Mouse (Mus musculus) large intestine, adult 2 months (tissue): ENCODE results near the gene Slc6a9. TPM values are rescaled to one million over a fixed set of nuclear protein-coding genes. Genes with fewer than 3 reads are reported as not detected.

Experiments
- DNase-seq: peaks from one replicate; pipeline ENCODE4 v3.0.0-alpha.2; 2012; ENCODE audit warnings: low read depth, low spot score
- WGBS: fragments of 180-500 bp; shearing (Covaris S2); methylation state at CpG from one replicate; pipeline ENCODE4 v1.1.7; 2018; 5-methylcytosine and 5-hydroxymethylcytosine counted together
- polyA plus RNA-seq: library from polyadenylated mRNA; depleted of rRNA; stranded (reverse); fragments of >200 nt; gene quantifications from 2 replicates; pipeline ENCODE4 v1.2.3, GENCODE M21; 2012

The Slc6a9 gene
- polyA plus RNA-seq, 1 experiment = 15.7 TPM

DNA sequence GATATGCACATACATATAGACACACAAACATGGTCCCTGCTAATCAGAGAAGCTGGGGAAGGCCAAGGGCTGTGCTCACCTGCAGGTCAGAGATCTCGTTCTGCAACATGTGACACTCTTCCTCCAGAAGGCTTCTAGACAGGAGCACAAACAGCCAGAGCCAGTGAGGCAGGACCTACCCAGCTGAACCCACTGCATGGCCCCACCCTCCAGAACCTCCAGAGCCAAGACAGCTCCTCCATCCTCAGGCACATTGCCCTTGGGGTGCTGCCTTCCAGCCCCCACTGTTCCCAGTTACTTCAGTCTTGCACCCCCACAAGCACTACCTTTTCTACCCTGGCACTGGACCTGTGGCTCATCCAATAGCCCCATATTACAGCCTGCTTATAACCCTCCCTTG, 36.1 kb downstream of the Slc6a9 start:
- WGBS = 50% methylated on average over 1 of the region's 1 CpGs
- DNase-seq = no peak

DNA sequence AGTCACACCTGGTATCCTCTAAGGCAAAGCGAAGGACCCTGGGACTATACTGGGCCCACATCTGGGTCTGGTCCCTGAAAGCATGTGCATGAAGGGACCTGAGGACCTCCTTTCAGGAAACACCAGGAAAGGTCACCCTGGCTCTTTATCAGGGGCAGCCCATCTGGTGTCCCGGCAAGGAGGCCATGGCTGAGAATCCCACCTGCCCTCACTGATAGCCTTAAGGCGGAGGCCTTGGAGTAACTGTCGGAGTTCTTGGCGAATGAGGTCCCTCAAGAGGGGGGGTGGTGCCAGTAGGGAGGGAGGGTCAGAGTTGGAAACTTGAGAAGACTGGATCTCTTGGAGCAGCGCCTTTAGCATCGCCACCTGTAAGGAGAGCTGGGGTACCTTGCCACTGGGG, 37.5 kb downstream of the Slc6a9 start:
- no peak for DNase-seq
- 76% methylated on average over 7 of the region's 7 CpGs for WGBS

DNA sequence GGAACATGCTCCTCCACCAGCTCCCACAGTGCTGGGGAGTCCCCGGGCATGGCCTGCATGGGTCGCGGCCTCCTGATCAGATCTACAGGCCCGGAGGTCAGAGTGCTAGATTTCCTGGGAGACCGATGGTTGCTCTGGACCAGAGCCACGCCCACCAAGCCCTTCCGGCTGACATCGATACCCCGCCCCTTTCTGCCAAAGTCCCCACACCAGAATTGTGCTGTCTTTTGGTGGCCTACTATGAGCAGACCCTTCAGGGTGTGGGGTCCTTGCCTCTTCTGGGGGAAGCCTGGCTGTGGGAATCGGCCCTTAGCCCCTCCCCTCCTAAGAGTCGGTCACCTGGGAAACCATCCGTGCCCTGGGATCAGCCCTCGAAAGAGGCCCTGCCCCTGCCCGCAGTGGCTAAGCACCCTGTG, 38.2 kb downstream of the Slc6a9 start, which contains the start of gene Ccdc24:
Gene Ccdc24 (minus strand): TSS at position 87 of the 416 bp plus-strand sequence.
- no peak for DNase-seq
- WGBS = 10% methylated on average over 14 of the region's 14 CpGs

DNA sequence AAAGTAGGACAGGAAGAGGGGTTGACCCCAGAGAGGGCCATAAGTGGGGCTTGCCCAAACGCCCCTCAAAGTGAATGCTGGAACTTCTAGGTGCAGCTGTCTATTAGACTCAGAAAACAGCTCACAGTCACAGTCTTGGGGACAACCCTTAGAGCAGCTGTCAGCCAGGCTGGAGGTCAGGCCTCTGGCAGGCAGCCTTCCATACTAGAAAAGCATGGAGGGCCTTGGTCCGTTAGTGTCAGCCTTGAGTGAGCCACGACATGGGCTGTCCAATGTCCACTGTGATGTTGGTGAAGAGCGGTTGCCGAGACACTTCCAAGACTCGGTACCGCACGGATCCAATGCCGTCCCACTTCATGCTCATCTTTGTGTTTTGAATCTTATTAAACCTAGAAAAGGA, 39.3 kb downstream of the Slc6a9 start:
- WGBS = 93% methylated on average over 9 of the region's 9 CpGs
- DNase-seq = no peak

DNA sequence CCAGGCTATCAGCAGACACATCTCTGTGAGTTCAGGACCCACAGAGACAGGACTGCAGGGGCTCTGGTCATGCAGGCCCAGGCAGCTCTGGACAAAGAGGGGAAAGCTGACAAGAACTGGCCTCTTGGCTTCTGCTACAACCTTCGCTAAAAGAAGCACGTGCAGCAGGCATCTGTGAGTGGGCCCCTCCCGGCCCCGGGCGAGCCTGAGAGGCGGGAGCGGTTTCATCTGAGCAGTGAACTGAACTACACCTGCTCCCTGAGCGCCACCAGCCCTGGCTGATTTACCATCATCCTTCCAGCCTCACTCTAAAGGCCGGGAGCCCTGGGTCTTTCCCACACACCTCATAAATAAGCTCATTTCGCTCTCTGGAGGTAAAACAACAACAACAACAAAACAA, 44.0 kb downstream of the Slc6a9 start:
- DNase-seq = no peak
- WGBS = 40% methylated on average over 10 of the region's 10 CpGs

DNA sequence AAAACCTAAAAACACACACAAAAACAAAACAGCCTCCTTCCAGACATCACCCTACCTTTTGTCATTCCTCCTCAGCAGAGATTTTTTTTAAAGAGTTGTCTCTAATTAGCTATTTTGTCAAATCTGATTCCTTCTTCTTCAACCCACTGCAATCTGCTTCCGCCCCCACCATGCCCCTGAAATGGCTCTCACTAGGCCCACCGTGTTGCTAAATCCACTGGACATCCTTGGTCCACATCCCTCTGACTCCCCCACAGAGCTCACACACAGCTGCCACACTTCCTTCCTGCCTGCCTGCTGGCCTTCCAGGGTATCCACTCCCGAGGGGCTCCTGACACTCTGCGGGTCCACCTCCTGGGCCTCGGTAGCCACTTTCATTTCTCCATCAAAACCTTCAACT, 44.4 kb downstream of the Slc6a9 start:
- no peak for DNase-seq
- 84% methylated on average over 5 of the region's 5 CpGs for WGBS

DNA sequence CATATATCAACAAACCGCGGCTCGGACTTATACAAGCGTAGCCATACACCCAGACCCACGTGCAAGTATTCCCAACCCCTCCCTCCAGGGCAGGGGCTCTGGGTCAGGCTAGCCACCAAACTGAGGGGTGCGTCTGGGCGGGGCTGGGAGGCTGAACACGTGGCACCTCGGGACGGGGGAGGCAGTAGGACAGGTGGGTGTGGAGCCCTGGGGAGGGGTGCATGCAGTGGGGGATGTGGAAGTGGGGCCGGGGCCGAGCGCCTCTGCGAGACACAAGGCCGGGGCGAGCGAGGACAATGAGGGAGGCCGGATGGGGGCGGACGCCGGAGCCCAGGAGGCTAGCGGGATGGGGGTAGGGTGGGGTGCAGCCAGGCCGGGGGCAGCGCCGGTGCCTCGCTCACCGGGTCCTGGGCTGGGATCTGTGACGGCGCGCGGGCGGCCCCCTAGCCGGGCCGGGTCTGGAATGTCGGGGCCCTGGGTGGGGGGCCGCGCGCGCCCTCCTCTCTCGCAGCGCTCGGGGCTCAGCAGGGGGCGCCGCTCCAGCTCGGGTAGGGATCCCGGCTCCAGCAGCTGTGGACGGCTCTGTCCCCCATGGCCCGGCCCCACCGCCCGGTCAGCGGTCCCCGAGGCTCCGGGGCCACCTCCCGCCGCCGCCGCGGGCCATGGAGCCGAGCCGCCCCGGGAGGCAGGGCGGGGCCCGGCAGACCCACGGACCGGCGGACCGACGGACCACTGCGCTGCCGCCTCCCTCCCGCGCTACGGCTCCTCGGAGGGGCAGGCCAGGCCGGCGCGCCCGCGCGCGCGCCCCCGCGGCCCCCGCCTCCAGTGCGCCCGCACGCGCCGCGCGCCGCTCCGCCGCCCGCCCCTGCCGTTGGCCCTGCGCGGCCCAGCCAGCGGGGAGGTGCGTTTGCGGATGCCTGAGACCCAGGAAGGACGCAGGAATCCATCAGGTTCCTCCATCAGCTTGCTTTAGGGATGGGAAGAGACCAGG, 48.7 kb downstream of the Slc6a9 start, which contains the start of gene B4galt2:
Gene B4galt2 (minus strand): TSS at position 787 of the 991 bp plus-strand sequence.
- 3% methylated on average over 95 of the region's 103 CpGs for WGBS
- DNase-seq = no peak

DNA sequence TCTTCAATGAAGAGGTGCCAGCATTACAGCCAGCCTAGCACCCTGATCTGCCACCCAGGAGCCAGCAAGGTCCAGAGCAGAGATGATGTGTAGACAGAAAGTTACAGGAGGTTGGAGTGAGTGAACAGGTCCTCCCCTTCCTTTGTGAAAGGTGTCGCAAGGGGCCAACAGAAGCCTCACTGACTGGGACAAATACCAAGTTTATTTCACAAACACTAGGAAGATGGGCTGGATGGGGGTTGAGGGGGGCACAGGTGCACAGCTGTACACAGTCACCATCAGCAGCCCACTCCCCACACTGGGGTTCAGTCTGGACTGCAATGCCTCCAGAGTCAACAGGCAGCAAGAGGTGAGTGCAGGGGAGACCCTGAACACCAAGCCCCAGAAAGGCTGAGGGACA, 49.8 kb downstream of the Slc6a9 start:
- 100% methylated on average over 1 of the region's 1 CpGs for WGBS
- DNase-seq = no peak

DNA sequence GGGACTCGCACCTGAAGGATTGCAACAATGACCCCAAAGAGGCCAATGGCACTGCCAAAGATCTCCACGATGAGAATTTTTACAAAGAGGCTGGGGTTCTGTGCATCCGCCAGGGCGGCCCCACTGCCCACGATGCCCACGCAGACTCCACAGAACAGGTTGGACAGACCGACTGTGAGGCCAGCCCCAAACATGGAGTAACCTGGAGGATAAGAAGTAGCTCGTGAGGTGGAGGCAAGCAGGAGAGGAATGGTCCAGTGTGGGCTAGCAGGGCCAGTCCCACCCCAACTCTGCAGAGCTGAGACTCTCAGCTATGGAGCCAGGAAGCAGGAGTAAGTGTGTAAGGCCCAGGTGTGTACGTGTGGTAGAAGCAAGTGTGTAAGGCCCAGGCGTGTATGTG, 50.8 kb downstream of the Slc6a9 start:
- no peak for DNase-seq
- WGBS = 95% methylated on average over 10 of the region's 10 CpGs

DNA sequence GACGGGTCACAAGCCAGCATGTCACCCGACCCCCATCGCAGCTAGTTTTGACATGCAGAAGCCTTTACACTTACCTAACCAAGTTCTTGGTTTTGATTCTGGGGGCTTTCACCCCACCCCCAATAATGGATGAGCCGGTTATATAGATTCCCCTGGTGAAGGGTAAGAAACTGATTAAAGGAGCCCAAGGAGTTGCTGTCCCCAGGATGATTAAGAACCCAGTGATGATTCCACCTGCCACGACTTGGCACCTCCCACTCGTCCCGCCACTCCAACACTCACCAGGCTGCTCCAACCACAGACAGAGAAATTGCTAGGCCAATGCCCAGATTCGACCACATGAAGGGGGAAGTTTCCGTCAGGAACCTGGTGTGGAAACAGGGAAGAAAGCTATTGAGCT, 51.7 kb downstream of the Slc6a9 start:
- 83% methylated on average over 9 of the region's 9 CpGs for WGBS
- DNase-seq = no peak

DNA sequence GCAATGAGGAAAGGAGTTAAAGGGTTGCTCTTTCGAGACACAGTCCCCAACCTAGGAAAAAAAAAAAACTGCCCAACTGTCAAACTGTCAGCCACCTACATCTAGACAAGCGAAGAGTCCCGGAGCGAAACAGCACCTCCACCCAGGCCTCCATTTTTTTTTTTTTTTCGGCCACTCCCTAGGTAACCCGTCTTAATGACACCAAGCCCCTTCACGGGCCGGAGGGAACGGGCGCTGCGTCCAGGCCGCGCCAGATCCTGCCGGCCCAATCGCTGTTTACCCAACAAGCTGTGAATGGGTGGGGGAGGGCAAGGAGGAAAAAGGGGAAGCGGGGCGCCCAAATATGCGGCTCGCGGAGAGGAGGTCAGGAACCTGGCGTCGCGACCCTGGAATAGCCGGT, 52.3 kb downstream of the Slc6a9 start:
- 1% methylated on average over 24 of the region's 24 CpGs for WGBS
- DNase-seq = no peak

DNA sequence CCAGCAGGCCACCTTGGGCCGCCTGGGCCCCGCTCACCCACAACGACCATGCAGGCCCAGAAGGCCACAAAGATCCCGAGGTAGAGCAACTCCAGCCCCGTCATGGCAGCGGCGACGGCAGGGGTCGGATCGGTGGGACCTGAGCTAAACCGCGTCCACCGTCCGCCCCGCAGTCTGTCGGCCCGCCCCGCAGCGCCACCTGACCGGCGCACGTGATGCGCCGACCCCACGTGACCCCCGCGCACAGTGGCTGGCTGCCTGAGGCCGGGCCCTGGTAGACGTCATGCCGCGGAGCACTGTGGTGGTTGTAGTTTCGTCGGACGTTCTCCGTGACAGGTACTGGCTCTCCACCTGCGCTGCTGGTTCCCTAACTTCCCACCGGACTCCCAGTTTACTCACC, 52.8 kb downstream of the Slc6a9 start, which contains the start of gene Atp6v0b:
Gene Atp6v0b (minus strand): TSS at position 201 of the 400 bp plus-strand sequence.
- WGBS = under 1% methylated on average over 37 of the region's 37 CpGs
- DNase-seq = peak; percentile 83

DNA sequence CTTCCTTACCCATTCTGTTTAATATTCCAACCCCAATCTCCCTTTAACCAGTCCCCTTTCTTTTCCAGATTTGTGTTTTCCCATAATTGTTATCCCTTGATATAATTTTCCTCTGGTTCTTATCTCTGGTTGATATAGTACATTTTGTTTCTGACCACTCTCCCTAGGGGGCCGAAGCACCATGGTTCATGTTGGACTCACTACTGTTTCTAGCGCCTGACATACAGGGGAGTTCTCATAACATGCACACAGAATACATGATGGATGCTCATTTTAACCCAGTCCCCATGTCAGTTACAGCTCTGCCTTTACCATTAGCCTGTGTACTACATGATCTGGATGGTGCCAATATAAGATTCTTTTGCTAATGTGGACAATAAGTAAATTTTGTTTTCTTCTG, 53.6 kb downstream of the Slc6a9 start:
- 84% methylated on average over 2 of the region's 2 CpGs for WGBS

DNA sequence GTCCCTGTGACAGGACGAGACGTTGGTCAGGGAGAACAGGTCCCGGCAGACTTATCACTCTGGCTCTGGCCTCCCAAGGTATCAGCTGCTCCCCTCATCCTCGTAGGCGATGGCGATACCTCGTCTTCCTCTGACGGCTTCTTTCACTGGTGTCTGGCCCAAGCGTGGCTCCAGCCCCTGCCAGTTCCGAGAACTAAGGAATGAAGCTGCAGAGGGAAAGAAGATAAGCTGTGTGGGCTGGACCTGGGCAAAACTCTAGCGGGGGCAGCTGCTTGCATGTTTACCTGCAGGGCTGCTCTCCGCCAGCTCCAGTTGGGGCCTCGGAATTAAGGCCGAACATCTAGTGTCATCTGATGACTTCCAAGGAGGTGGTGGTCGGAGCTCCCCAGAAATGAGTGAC, 55.2 kb downstream of the Slc6a9 start:
- WGBS = 94% methylated on average over 15 of the region's 15 CpGs

More for the DNA sequence above, 53.6 kb downstream of the Slc6a9 start:
- no peak for DNase-seq

DNA sequence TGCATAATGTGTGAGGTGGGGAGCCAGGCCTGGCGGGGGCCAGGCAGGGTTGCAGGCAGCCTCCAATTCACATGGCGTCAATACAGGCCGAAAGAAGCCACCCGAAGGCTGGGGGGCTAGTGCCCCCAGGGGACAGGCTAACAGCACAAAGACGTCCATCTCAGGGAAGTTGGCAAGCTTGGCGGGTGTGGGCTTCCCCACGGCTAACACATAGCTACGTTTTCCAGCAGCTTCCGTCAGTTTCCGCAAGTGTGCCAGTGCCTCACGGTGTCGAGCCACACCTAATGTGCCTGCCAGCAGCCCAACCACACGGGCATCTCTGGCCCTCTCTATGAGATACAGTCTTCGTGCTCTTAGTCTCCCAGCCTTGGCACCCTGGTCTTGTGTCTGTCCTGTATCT, 55.7 kb downstream of the Slc6a9 start:
- DNase-seq = no peak
- WGBS = 90% methylated on average over 14 of the region's 14 CpGs

More for the DNA sequence above, 55.2 kb downstream of the Slc6a9 start:
- DNase-seq = no peak

DNA sequence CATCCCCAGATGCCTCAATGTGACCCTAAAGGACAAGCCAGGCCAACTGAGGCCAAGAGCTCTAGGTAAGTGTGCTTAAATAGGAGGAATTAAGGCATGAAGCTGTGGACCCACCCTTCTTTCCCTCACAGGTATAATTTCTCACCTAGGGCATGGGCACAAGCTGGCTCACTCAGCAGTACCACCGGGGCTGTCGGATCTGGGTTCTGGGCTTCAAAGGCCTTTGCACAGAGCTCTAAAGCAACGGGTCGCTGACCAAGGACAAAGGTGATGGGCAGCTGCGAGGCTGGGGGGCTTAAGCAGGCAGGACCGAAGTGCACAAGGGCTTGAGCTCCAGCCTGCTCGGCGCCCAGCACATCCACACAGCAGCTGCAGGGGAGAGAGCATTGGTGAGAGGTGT, 56.4 kb downstream of the Slc6a9 start:
- DNase-seq = no peak
- WGBS = 88% methylated on average over 8 of the region's 8 CpGs

DNA sequence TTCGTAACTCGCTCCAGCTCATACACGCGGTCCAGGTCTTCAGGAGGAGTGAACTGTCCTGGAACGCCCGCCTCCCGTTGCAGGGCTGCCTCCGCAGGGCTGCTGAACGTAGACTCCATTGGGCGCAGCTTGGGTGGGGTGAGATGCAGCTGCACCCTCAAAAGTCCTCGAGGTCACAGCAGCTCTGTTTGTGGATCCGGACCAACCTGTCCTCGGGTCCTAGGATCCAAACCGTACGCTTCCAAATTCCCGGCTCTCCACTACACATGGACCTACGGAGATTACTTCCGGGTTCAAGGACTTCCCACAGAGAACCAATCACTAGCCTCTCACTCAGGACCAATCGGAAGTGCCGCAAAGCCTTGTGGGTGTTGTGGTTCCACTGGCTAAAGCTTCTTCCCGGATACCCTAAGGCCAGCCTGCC, 57.4 kb downstream of the Slc6a9 start, which contains the start of gene Dph2:
Gene Dph2 (minus strand): TSS at position 295 of the 424 bp plus-strand sequence.
- WGBS = under 1% methylated on average over 21 of the region's 21 CpGs
- peak; percentile 92 for DNase-seq

DNA sequence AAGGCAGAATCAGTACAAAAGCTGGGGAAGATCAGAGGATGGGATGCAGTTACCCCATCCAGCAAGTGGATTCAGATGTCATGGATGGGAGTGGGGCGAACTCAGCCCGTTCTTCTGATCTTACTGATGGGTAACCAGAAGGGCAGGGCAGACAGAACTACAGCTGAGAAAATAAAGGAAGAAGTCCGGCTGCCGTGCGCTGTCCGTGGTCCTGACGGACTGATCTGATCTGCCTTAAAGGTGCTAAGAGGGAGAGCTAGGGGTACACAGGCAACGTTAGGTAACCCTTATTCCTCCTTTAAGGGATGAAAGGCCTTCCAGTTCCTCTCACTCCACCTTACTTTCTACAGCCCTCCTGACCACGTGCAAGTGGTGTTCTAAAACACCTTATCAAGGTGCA, 59.1 kb downstream of the Slc6a9 start:
- 9% methylated on average over 9 of the region's 9 CpGs for WGBS
- DNase-seq = no peak

DNA sequence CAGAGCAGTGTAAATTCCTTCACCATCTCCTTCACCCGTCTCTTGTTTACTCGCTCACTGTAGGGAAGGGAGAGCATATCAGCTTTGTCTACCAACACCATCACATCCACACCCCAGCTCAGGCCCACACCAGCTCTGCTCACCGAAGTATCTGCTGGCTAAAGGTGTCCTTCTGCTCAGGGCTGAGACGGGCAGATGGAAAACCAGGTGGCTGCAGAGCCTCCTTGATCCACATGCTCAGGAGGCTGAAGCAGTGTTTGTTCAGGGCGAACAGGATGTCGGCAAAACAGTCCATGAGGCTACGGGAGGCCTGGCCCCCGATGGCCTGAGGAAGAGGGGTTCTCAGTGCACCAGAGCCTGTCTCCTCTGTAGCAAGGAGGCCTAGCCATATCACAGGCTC, 60.3 kb downstream of the Slc6a9 start:
- DNase-seq = no peak
- WGBS = 89% methylated on average over 8 of the region's 8 CpGs

DNA sequence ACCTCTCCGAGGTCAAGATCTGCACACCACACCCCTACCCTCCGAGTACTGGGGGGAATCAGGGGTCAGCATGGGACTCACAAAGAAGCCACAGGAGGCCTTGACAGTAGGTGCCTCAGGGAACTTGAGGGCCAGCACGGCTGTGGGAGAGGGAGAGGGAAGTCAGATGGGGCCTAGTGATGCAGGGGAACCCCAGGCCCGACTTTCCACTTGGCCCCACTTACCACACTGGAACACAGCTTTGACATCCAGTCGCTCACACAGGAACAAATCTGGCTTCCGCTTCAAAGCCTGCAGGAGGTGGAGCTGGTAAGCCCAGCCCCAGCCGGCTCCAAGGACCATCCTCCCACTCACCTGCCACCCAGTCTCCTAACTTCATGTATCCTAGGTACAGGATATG, 61.0 kb downstream of the Slc6a9 start:
- DNase-seq = no peak
- WGBS = 87% methylated on average over 7 of the region's 7 CpGs

DNA sequence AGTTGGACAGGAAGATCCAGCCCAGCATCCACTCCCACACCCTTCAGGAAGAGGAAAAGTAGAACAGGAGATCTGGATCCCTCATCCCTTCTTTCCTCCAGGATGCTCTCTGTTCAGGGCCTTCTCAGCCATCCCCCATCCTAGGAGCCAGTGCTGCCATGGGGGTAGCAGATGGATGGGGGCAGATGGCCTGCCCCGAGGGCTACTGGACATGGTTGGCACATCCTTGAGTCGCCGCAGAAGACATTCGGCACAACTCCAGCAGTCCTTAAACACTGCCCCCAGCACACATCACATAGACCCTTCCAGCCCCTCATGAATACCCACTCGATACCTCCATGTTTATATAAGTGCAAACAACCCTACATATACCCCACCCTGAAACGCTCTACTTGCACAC, 61.7 kb downstream of the Slc6a9 start:
- 97% methylated on average over 6 of the region's 6 CpGs for WGBS
- no peak for DNase-seq
